8 mouse cellular contexts compared by ENCODE assay signal in the genomic region with DNA sequence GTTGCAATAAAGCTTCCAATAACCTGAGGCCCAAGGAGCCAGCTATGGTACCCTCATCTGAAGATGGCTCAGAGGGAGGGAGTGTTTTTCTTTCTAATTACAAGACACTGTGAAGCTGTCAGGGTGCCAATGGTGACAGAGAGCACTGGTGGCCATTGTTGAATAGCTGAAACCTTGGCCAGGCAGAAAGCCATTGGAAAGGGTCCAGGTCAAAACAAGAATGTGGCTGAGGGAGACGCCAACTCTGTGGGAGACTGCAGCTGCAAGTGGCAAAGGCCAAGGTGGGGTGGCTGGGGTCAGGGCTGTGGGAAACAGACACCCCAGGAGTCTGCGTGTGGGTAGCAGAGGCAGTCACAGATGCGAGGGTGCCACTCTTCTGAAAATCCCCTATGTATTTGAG. TPM values are rescaled to one million over a fixed set of nuclear protein-coding genes. Genes with fewer than 3 reads are reported as not detected.
A peak's percentile ranks its signal among the peaks of the same experiment; 100 is the strongest.
DNase-seq lines count a peak whose midpoint lies in the region; ATAC-seq and TF ChIP-seq lines count a peak whose summit lies in the region.
"Had no signal": no experiment of that assay in that cellular context is flagged by ENCODE, and none has a peak within 500 bp of the region (broad histone marks: within the 10 kb centered on the region; RNA-seq: fewer than 3 reads in every experiment).

No protein-coding gene starts in this region.

- no peaks in the 10 kb centered on the region; the same call in 1 of the 2 replicates for H3K9me3 ChIP-seq in midbrain, embryonic 10.5 days (replicated peaks)
- H3K9me3 ChIP-seq in midbrain, embryonic 16.5 days (replicated peaks; ENCODE audit: control insufficient read depth, low read length, poor library complexity, severe bottlenecking), result no peaks in the 10 kb centered on the region

- ATAC-seq in midbrain, embryonic 16.5 days, result no peak
- ATAC-seq in megakaryocyte-erythroid progenitor cell, adult 5-6 weeks (replicated peaks; ENCODE audit: low FRiP score, low TSS enrichment, poor library complexity, severe bottlenecking), result no peak

- H3K27ac ChIP-seq in midbrain, embryonic 10.5 days (replicated peaks), result 0 out of 2 replicates have a peak overlapping the region, but pooled peaks have one; percentile 23
- H3K27ac ChIP-seq in midbrain, embryonic 16.5 days (ENCODE audit: low read length), result no peak overlapping the region
- H3K27ac ChIP-seq in gastrocnemius, adult 2 months, result no peak overlapping the region
- H3K27ac ChIP-seq: heart, embryonic 13.5 days had no signal

- H3K4me2 ChIP-seq in midbrain, embryonic 16.5 days (ENCODE audit: low read length), result no peak overlapping the region
- H3K4me2 ChIP-seq: heart, embryonic 13.5 days had no signal

- no peak overlapping the region for H3K4me3 ChIP-seq in midbrain, embryonic 10.5 days
- no peak overlapping the region for H3K4me3 ChIP-seq in midbrain, embryonic 16.5 days (ENCODE audit: low read depth, low read length)
- no peak overlapping the region for H3K4me3 ChIP-seq in gastrocnemius, adult 2 months
- H3K4me3 ChIP-seq: heart, embryonic 13.5 days had no signal

- intact Hi-C loops in gastrocnemius, adult 2 months (cut with DNase I), result no loop called here

- no peak for DNase-seq in midbrain, embryonic 10.5 days (ENCODE audit: low spot score)
- DNase-seq in gastrocnemius, adult 2 months, result peak; percentile 67
- DNase-seq in heart, postnatal 4 days, result peak; percentile 84
- DNase-seq in lung, postnatal 4 days, result peak; percentile 51 to 73
- DNase-seq in frontal cortex, postnatal 36 days (ENCODE audit: low spot score in 2 of 2), result no peak

- H3K36me3 ChIP-seq in midbrain, embryonic 10.5 days, result no peaks in the 10 kb centered on the region
- no peaks in the 10 kb centered on the region for H3K36me3 ChIP-seq in midbrain, embryonic 16.5 days (ENCODE audit: control insufficient read depth, insufficient read depth, low read length)

- no peaks in the 10 kb centered on the region for H3K27me3 ChIP-seq in midbrain, embryonic 10.5 days (ENCODE audit: low read depth, poor library complexity, severe bottlenecking)
- no peaks in the 10 kb centered on the region for H3K27me3 ChIP-seq in midbrain, embryonic 16.5 days (ENCODE audit: control insufficient read depth, insufficient read depth, low read depth, low read length)
- H3K27me3 ChIP-seq: heart, embryonic 13.5 days had no signal

- H3K4me1 ChIP-seq in midbrain, embryonic 10.5 days, result peaks cover 20% of the 10 kb centered on the region
- H3K4me1 ChIP-seq in midbrain, embryonic 16.5 days (ENCODE audit: control insufficient read depth, insufficient read depth, low read length), result peaks cover 9% of the 10 kb centered on the region; the same call in 1 of the 2 replicates

- 67% methylated on average over 3 of the region's 3 CpGs for WGBS in midbrain, embryonic 10.5 days
- WGBS in midbrain, embryonic 16.5 days, result 62% methylated on average over 3 of the region's 3 CpGs

- no peak for TF ChIP-seq CTCF in gastrocnemius, adult 2 months (IDR thresholded peaks at IDR 0.05)

- no peak overlapping the region for H3K9ac ChIP-seq in midbrain, embryonic 16.5 days (ENCODE audit: low read depth, low read length)
- H3K9ac ChIP-seq: heart, embryonic 13.5 days had no signal

RNA-seq across cellular contexts. Expression of a gene that starts 16.3 kb away (rescaled TPM):
- polyA plus RNA-seq in midbrain, embryonic 10.5 days (2016; fragmentation: Nextera tagmentation; extraction: Ambion mirVana), result 4.2 and 4.9 TPM in 2 replicates
- polyA plus RNA-seq in midbrain, embryonic 16.5 days (2015; fragmentation: Nextera tagmentation; extraction: Ambion mirVana), result 3.6 and 4.0 TPM in 2 replicates
- total RNA-seq in gastrocnemius, adult 2 months (2021), result 100 to 1,000 TPM; 109 to 126 TPM
- 100 to 1,000 TPM; 169 to 186 TPM for total RNA-seq in heart, postnatal 4 days (2021)
- 16.8 and 21.6 TPM in 2 replicates for total RNA-seq in megakaryocyte-erythroid progenitor cell, adult 5-6 weeks (2014; fragmentation: Nextera tagmentation)
- 12.6 and 52.9 TPM in 2 replicates for total RNA-seq in megakaryocyte-erythroid progenitor cell, adult 5-6 weeks (2017)

Comparison
In these comparisons a context has a peak if more than half of its experiments do, and no peak if none do; other contexts are left out.
1. DNase-seq: peak in gastrocnemius, adult 2 months (single experiment), heart, postnatal 4 days (single experiment) and lung, postnatal 4 days (2 of 2); none in midbrain, embryonic 10.5 days (single experiment) and frontal cortex, postnatal 36 days (0 of 2).